Mouse (Mus musculus) midbrain, embryonic 10.5 days (tissue): ENCODE measurements around the gene Il16. TPM values are rescaled to one million over a fixed set of nuclear protein-coding genes. Genes with fewer than 3 reads are reported as not detected.
A peak's percentile ranks its signal among the peaks of the same experiment; 100 is the strongest.

ENCODE experiments used
- DNase-seq: peaks from one replicate; pipeline ENCODE4 v3.0.0-alpha.2; 2017; ENCODE audit warnings: low spot score
- H3K27ac ChIP-seq: fragments of 300-500 bp; sonication (generic); replicated peaks from 2 replicates; pipeline ENCODE4 v1.5.1; 2016; ENCODE audit warnings: mild to moderate bottlenecking
- H3K27me3 ChIP-seq: fragments of 300-500 bp; sonication (generic); 2 replicates; pipeline ENCODE4 v1.6.1; 2016; ENCODE audit warnings: low read depth, mild to moderate bottlenecking; ENCODE audit not compliant: poor library complexity, severe bottlenecking
- H3K36me3 ChIP-seq: fragments of 300-500 bp; sonication (generic); 2 replicates; pipeline ENCODE4 v1.6.1; 2016; ENCODE audit warnings: mild to moderate bottlenecking, moderate library complexity
- H3K4me1 ChIP-seq: fragments of 300-500 bp; sonication (generic); 2 replicates; pipeline ENCODE4 v1.6.1; 2016
- H3K4me3 ChIP-seq: fragments of 300-500 bp; sonication (generic); 2 replicates; pipeline ENCODE4 v1.5.1; 2016; ENCODE audit warnings: mild to moderate bottlenecking, moderate library complexity
- H3K9me3 ChIP-seq: fragments of 300-500 bp; sonication (generic); replicated peaks from 2 replicates; pipeline ENCODE4 v1.6.1; 2016; ENCODE audit warnings: mild to moderate bottlenecking
- WGBS: fragments of 180-500 bp; shearing (Covaris S2); methylation state at CpG from one replicate; pipeline ENCODE4 v1.1.7; 2016; 5-methylcytosine and 5-hydroxymethylcytosine counted together
- polyA plus RNA-seq: library from polyadenylated mRNA; unstranded; fragments of >200 nt; fragmentation: Nextera tagmentation; extraction: Ambion mirVana; gene quantifications from 2 replicates; pipeline ENCODE4 v1.2.1, GENCODE M21; 2016

Gene Il16
- polyA plus RNA-seq, 1 experiment from 2014 or later = 0.72 TPM

- 72% methylated on average over 8 of the region's 8 CpGs for WGBS
These were observed 671 bp upstream of the Il16 start for GRCm38 (mm10) chr7:83746107-83746687.

GRCm38 (mm10) chr7:83745065-83745412 is 487 bp downstream of the Il16 start:
- no peak for DNase-seq
- H3K27ac ChIP-seq = no peak overlapping the region
- no peaks in the 10 kb centered on the region for H3K9me3 ChIP-seq
- H3K36me3 ChIP-seq = no peaks in the 10 kb centered on the region
- peaks cover 4% of the 10 kb centered on the region; the same call in 1 of the 2 replicates for H3K27me3 ChIP-seq
- 86% methylated on average over 9 of the region's 9 CpGs for WGBS
- no peak overlapping the region for H3K4me3 ChIP-seq
- peaks cover 14% of the 10 kb centered on the region for H3K4me1 ChIP-seq

More at GRCm38 (mm10) chr7:83746107-83746687, 671 bp upstream of the Il16 start:
- Histone ChIP-seq H3K4me3 (no peak overlapping the region), H3K9me3 (no peaks in the 10 kb centered on the region), H3K27me3 (peaks cover 4% of the 10 kb centered on the region; the same call in 1 of the 2 replicates), H3K27ac (0 out of 2 replicates have a peak overlapping the region, but pooled peaks have one; percentile 30), H3K36me3 (no peaks in the 10 kb centered on the region), H3K4me1 (peaks cover 14% of the 10 kb centered on the region)
- no peak for DNase-seq

GRCm38 (mm10) chr7:83744250-83744649 is 1.3 kb downstream of the Il16 start:
- no peak overlapping the region for H3K4me3 ChIP-seq
- H3K36me3 ChIP-seq = no peaks in the 10 kb centered on the region
- H3K27ac ChIP-seq = no peak overlapping the region
- H3K4me1 ChIP-seq = peaks cover 18% of the 10 kb centered on the region
- WGBS = 86% methylated on average over 4 of the region's 4 CpGs
- peaks cover 4% of the 10 kb centered on the region; the same call in 1 of the 2 replicates for H3K27me3 ChIP-seq
- no peaks in the 10 kb centered on the region for H3K9me3 ChIP-seq
- DNase-seq = no peak

- Histone ChIP-seq H3K4me3 (no peak overlapping the region), H3K27me3 (peaks cover 4% of the 10 kb centered on the region; the same call in 1 of the 2 replicates), H3K27ac (no peak overlapping the region), H3K36me3 (no peaks in the 10 kb centered on the region), H3K4me1 (peaks cover 18% of the 10 kb centered on the region), H3K9me3 (no peaks in the 10 kb centered on the region)
- 63% methylated on average over 3 of the region's 3 CpGs for whole genome bisulfite sequencing
- no peak for DNase-seq
These were observed 2.8 kb downstream of the Il16 start for GRCm38 (mm10) chr7:83742690-83743089.

- peaks cover 18% of the 10 kb centered on the region for H3K4me1 ChIP-seq
- no peak overlapping the region for H3K27ac ChIP-seq
- no peak overlapping the region for H3K4me3 ChIP-seq
- 76% methylated on average over 2 of the region's 2 CpGs for WGBS
- no peak for DNase-seq
- peaks cover 4% of the 10 kb centered on the region; the same call in 1 of the 2 replicates for H3K27me3 ChIP-seq
- no peaks in the 10 kb centered on the region for H3K9me3 ChIP-seq
- no peaks in the 10 kb centered on the region for H3K36me3 ChIP-seq
These were observed 3.5 kb downstream of the Il16 start for GRCm38 (mm10) chr7:83742026-83742425.

- Histone ChIP-seq H3K4me3 (no peak overlapping the region), H3K4me1 (peaks cover 5% of the 10 kb centered on the region; the same call in 1 of the 2 replicates), H3K27ac (no peak overlapping the region), H3K9me3 (no peaks in the 10 kb centered on the region), H3K36me3 (no peaks in the 10 kb centered on the region), H3K27me3 (no peaks in the 10 kb centered on the region; the same call in 1 of the 2 replicates)
- DNase-seq = no peak
- WGBS = 56% methylated on average over 7 of the region's 7 CpGs
These were observed 5.7 kb downstream of the Il16 start for GRCm38 (mm10) chr7:83739680-83740310.

- H3K9me3 ChIP-seq = no peaks in the 10 kb centered on the region
- no peaks in the 10 kb centered on the region for H3K36me3 ChIP-seq
- peaks cover 10% of the 10 kb centered on the region for H3K4me1 ChIP-seq
- no peak overlapping the region for H3K27ac ChIP-seq
- no peak overlapping the region for H3K4me3 ChIP-seq
- 83% methylated on average over 10 of the region's 10 CpGs for WGBS
- H3K27me3 ChIP-seq = no peaks in the 10 kb centered on the region
- no peak for DNase-seq
These were observed 6.7 kb downstream of the Il16 start for GRCm38 (mm10) chr7:83738623-83739462.

GRCm38 (mm10) chr7:83737914-83738490 is 7.5 kb downstream of the Il16 start:
- no peaks in the 10 kb centered on the region for H3K27me3 ChIP-seq
- no peak overlapping the region for H3K4me3 ChIP-seq
- no peak overlapping the region for H3K27ac ChIP-seq
- no peaks in the 10 kb centered on the region for H3K36me3 ChIP-seq
- H3K4me1 ChIP-seq = peaks cover 10% of the 10 kb centered on the region
- WGBS = 76% methylated on average over 6 of the region's 6 CpGs
- H3K9me3 ChIP-seq = no peaks in the 10 kb centered on the region
- DNase-seq = no peak

- H3K27ac ChIP-seq = no peak overlapping the region
- H3K4me3 ChIP-seq = no peak overlapping the region
- no peaks in the 10 kb centered on the region for H3K27me3 ChIP-seq
- no peaks in the 10 kb centered on the region for H3K36me3 ChIP-seq
- WGBS = 82% methylated on average over 6 of the region's 6 CpGs
- H3K9me3 ChIP-seq = no peaks in the 10 kb centered on the region
- DNase-seq = no peak
- H3K4me1 ChIP-seq = peaks cover 14% of the 10 kb centered on the region
These were observed 9.0 kb downstream of the Il16 start for GRCm38 (mm10) chr7:83736341-83737115.

- no peak for DNase-seq
- H3K4me1 ChIP-seq = peaks cover 14% of the 10 kb centered on the region
- no peaks in the 10 kb centered on the region for H3K9me3 ChIP-seq
- H3K36me3 ChIP-seq = no peaks in the 10 kb centered on the region
- no peaks in the 10 kb centered on the region for H3K27me3 ChIP-seq
- WGBS = 90% methylated on average over 7 of the region's 7 CpGs
- no peak overlapping the region for H3K27ac ChIP-seq
- no peak overlapping the region for H3K4me3 ChIP-seq
These were observed 10.3 kb downstream of the Il16 start for GRCm38 (mm10) chr7:83735108-83735781.

GRCm38 (mm10) chr7:83734671-83735082 is 10.8 kb downstream of the Il16 start:
- H3K9me3 ChIP-seq = no peaks in the 10 kb centered on the region
- H3K4me3 ChIP-seq = no peak overlapping the region
- 49% methylated on average over 6 of the region's 6 CpGs for WGBS
- no peaks in the 10 kb centered on the region for H3K27me3 ChIP-seq
- H3K36me3 ChIP-seq = no peaks in the 10 kb centered on the region
- H3K27ac ChIP-seq = no peak overlapping the region
- no peak for DNase-seq
- H3K4me1 ChIP-seq = peaks cover 11% of the 10 kb centered on the region
